Mouse (Mus musculus) ES-Bruce4 (cell line): ENCODE measurements around the gene Ttc7b. TPM values are rescaled to one million over a fixed set of nuclear protein-coding genes. Genes with fewer than 3 reads are reported as not detected.

Experiments
- H3K27ac ChIP-seq: 2 replicates; pipeline ENCODE4 v1.5.1; 2012; ENCODE audit warnings: low read length, inconsistent platforms; ENCODE audit not compliant: insufficient read depth
- H3K27me3 ChIP-seq: 2 replicates; pipeline ENCODE4 v1.6.1; 2012; ENCODE audit warnings: mild to moderate bottlenecking, low read length, inconsistent platforms; ENCODE audit not compliant: control insufficient read depth, poor library complexity, insufficient read depth, severe bottlenecking
- H3K36me3 ChIP-seq: 2 replicates; pipeline ENCODE4 v1.6.1; 2012; ENCODE audit warnings: inconsistent platforms, mild to moderate bottlenecking, low read length, moderate library complexity; ENCODE audit not compliant: control insufficient read depth, poor library complexity, insufficient read depth, severe bottlenecking
- H3K4me1 ChIP-seq: one replicate; pipeline ENCODE4 v1.8.1; 2011; ENCODE audit warnings: low read length; ENCODE audit not compliant: control insufficient read depth, insufficient read depth
- H3K4me3 ChIP-seq: 2 replicates; pipeline ENCODE4 v1.5.1; 2011; ENCODE audit warnings: low read depth, mild to moderate bottlenecking, low read length
- H3K9ac ChIP-seq: 2 replicates; pipeline ENCODE4 v1.6.1; 2012; ENCODE audit warnings: low read depth, mild to moderate bottlenecking, inconsistent platforms; ENCODE audit not compliant: poor library complexity, severe bottlenecking
- H3K9me3 ChIP-seq: replicated peaks from 2 replicates; pipeline ENCODE4 v1.6.1; 2012; ENCODE audit warnings: mild to moderate bottlenecking, low read length, inconsistent platforms; ENCODE audit not compliant: control insufficient read depth, poor library complexity, insufficient read depth, severe bottlenecking
- CTCF ChIP-seq: IDR thresholded peaks from one replicate; pipeline ENCODE4 v1.8.1; 2011; ENCODE audit warnings: low read depth, low read length
- EP300 ChIP-seq: IDR thresholded peaks from 2 replicates; pipeline ENCODE4 v1.6.1; 2011; ENCODE audit warnings: low read depth, low read length; ENCODE audit not compliant: insufficient read depth
- POLR2A ChIP-seq: IDR thresholded peaks from one replicate; pipeline ENCODE4 v1.8.1; 2011; ENCODE audit warnings: low read length; ENCODE audit not compliant: insufficient read depth
- polyA plus RNA-seq: library from polyadenylated mRNA; stranded (reverse); fragments of >200 nt; gene quantifications from 2 replicates; pipeline ENCODE4 v1.2.4, GENCODE M21; 2011; ENCODE audit warnings: low read depth; ENCODE audit not compliant: missing spikeins, insufficient read depth, insufficient read length

Ttc7b gene
- polyA plus RNA-seq, 1 experiment = 61.1 TPM

- Histone ChIP-seq H3K27me3 (no peaks in the 10 kb centered on the region), H3K4me3 (no peak overlapping the region)
These were observed 9.0 kb upstream of the Ttc7b start for GRCm38 (mm10) chr12:100529651-100530050.

DNA sequence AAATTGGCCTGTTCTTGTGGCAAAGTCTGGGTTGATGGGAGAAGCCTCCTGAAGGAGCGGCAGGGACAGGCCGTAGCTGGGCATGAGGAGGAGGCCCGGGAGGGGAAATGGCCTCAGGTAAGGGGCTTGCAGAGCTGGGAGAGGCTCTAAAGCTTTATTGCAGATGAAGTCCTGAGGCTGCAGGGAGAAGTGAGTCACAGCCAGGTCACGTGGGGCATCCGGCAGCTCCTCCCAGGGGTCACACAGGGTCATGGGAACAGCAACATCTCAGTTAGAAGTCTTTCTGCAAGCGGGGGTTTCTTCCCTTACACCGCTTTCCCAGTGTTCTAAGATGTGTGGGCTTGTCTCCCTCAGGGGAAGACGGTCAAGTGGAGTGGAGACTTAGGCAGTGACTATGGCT lies 8.5 kb upstream of the Ttc7b start:
- peaks cover 12% of the 10 kb centered on the region for H3K4me1 ChIP-seq
- no peaks in the 10 kb centered on the region for H3K36me3 ChIP-seq
- no peaks in the 10 kb centered on the region for H3K9me3 ChIP-seq
- peak overlapping the region; percentile 66 for H3K27ac ChIP-seq
- peak overlapping the region; percentile 9 for H3K9ac ChIP-seq
- no peaks in the 10 kb centered on the region for H3K27me3 ChIP-seq
- H3K4me3 ChIP-seq = peak overlapping the region; percentile 17; the same call in 1 of the 2 replicates
- TF ChIP-seq POLR2A = no peak
- peak; percentile 92 for TF ChIP-seq EP300

More at GRCm38 (mm10) chr12:100529651-100530050, 9.0 kb upstream of the Ttc7b start:
- TF ChIP-seq POLR2A (no peak), CTCF (no peak), EP300 (no peak)
- H3K9me3 ChIP-seq = no peaks in the 10 kb centered on the region
- no peaks in the 10 kb centered on the region for H3K36me3 ChIP-seq
- peak overlapping the region; percentile 66 for H3K27ac ChIP-seq
- no peak overlapping the region for H3K9ac ChIP-seq
- peaks cover 12% of the 10 kb centered on the region for H3K4me1 ChIP-seq

DNA sequence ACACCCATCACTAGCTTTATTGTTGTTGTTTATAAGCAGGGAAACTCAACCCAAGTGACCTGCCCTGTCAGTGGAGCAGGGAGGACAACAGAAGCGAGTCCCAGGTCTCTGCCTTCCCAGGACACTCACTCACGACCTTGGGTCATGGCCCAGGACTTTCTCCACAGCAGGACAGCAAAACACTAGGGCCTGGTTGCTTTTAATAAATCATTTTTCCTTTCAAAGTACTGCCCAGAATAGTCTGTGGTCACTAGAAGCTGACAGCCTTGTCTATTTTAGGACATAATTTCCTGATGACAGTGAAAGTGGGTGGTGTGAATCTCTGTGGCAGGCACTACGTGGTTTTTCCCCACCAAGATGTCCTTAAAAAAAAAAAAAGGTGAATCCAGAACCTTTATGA lies 7.6 kb upstream of the Ttc7b start:
- no peaks in the 10 kb centered on the region for H3K36me3 ChIP-seq
- 0 out of 2 replicates have a peak overlapping the region, but pooled peaks have one; percentile 9 for H3K9ac ChIP-seq
- TF ChIP-seq EP300 = no peak
- TF ChIP-seq POLR2A = no peak
- TF ChIP-seq CTCF = no peak
- no peak overlapping the region for H3K4me3 ChIP-seq
- no peaks in the 10 kb centered on the region for H3K9me3 ChIP-seq
- H3K27me3 ChIP-seq = no peaks in the 10 kb centered on the region
- peaks cover 11% of the 10 kb centered on the region for H3K4me1 ChIP-seq
- 0 out of 2 replicates have a peak overlapping the region, but pooled peaks have one; percentile 66 for H3K27ac ChIP-seq

- H3K4me3 ChIP-seq = no peak overlapping the region
- H3K36me3 ChIP-seq = no peaks in the 10 kb centered on the region
- no peak for TF ChIP-seq CTCF
- H3K9me3 ChIP-seq = no peaks in the 10 kb centered on the region
- H3K27me3 ChIP-seq = no peaks in the 10 kb centered on the region
- peaks cover 11% of the 10 kb centered on the region for H3K4me1 ChIP-seq
- no peak overlapping the region for H3K9ac ChIP-seq
- H3K27ac ChIP-seq = no peak overlapping the region
These were observed 7.1 kb upstream of the Ttc7b start for GRCm38 (mm10) chr12:100527753-100528152.

DNA sequence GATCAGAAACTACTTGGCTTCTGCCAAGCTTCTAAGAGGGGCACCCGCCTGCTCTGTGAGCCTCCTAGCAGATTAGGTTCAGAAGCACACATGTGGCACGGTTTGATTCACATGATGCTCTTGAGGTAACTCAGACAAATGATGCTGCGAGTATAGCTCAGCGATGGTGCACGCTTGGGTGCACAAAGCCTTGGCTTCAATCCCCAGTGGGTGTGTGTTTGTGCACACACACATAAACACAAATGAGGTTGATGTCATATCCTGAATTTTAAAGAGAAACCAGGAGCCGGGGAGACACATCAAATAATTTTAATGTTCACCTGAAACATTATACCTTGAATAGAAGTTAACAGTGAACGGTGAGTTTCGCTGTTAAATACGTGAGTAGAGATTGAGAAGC lies 6.6 kb upstream of the Ttc7b start:
- Histone ChIP-seq H3K4me3 (no peak overlapping the region), H3K36me3 (no peaks in the 10 kb centered on the region), H3K9me3 (no peaks in the 10 kb centered on the region), H3K9ac (no peak overlapping the region), H3K27ac (no peak overlapping the region), H3K27me3 (no peaks in the 10 kb centered on the region), H3K4me1 (peaks cover 13% of the 10 kb centered on the region)
- no peak for TF ChIP-seq POLR2A
- TF ChIP-seq CTCF = no peak
- TF ChIP-seq EP300 = no peak

- H3K9me3 ChIP-seq = no peaks in the 10 kb centered on the region
- H3K27ac ChIP-seq = no peak overlapping the region
- H3K4me3 ChIP-seq = no peak overlapping the region
- H3K27me3 ChIP-seq = no peaks in the 10 kb centered on the region
- H3K36me3 ChIP-seq = no peaks in the 10 kb centered on the region
- no peak for TF ChIP-seq CTCF
- no peak for TF ChIP-seq EP300
- TF ChIP-seq POLR2A = no peak
- H3K9ac ChIP-seq = no peak overlapping the region
- peaks cover 17% of the 10 kb centered on the region for H3K4me1 ChIP-seq
These were observed 5.3 kb upstream of the Ttc7b start for GRCm38 (mm10) chr12:100525939-100526338.
